Mouse (Mus musculus): ENCODE data around the gene Maff.
A peak's percentile ranks its signal among the peaks of the same experiment; 100 is the strongest.

GRCm38 (mm10) chr15:79377681-79378080 lies 31.3 kb downstream of the Maff start:
- TF ChIP-seq CTCF (IDR thresholded peaks at IDR 0.05; ENCODE audit: extremely low read depth, insufficient read depth, low read length) = peak; percentile 52
- TF ChIP-seq POLR2A (IDR thresholded peaks at IDR 0.05; ENCODE audit: extremely low read depth, insufficient read depth, low read length) = no peak

All from cortical plate, adult 2 months (tissue).